Mouse (Mus musculus): ENCODE data around the gene Mpp3. TPM values are rescaled to one million over a fixed set of nuclear protein-coding genes. Genes with fewer than 3 reads are reported as not detected.
A peak's percentile ranks its signal among the peaks of the same experiment; 100 is the strongest.

Mpp3 gene
- total RNA-seq, 2 experiments from 2014 or later, result 94.6 to 98.8 TPM

DNA sequence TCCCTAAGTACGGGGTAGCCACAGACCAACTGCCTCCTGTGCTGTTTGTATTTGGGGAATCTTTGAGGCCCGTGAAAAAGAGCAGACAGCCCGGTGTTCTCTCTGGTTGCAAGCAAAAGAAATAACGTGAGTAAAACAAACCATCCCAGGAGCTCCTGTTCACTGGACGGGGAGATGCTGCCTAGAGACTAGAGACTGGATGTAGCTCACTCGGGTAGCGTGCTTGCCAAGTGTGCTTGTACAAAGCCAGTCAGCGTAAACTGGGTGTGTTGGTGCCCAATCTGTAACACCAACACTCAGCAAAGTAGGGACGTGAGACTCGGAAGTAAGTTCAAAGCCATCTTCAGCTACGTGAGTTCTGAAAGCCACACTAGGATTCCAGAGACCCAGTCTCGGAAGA, 24.4 kb upstream of the Mpp3 start:
- no peak for DNase-seq (ENCODE audit: extremely low spot score in 1 of 2, low spot score in 2 of 2)
- no peak for TF ChIP-seq CTCF (IDR thresholded peaks at IDR 0.05)
- Histone ChIP-seq H3K4me3 (no peak overlapping the region), H3K27ac (no peak overlapping the region)
- intact Hi-C loops (cut with DNase I), result no loop called here

DNA sequence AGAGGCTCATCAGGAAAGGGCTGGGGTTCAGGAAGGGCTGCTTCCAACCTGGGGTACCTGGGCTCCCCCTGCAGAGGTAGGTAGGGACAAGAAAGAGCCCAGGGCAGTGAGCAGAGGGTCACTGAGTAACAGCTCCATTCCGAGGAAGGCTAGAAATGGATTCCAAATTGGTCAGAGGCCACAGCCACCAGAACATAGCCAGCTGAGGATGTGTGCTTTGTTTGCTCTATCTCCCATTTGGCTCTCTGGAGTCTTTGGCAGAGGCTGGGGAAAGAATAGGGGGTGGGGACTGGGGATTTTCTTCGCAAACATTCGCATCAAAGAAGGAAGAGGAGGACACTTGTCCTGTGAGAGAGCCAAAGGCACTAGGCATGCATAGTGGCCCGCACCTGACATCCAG, 23.7 kb upstream of the Mpp3 start:
- intact Hi-C loops (cut with DNase I), result no loop called here
- H3K4me3 ChIP-seq, result no peak overlapping the region
- H3K27ac ChIP-seq, result peak overlapping the region; percentile 28; the same call in 1 of the 2 replicates
- no peak for TF ChIP-seq CTCF (IDR thresholded peaks at IDR 0.05)
- DNase-seq (ENCODE audit: extremely low spot score in 1 of 2, low spot score in 2 of 2), result no peak

DNA sequence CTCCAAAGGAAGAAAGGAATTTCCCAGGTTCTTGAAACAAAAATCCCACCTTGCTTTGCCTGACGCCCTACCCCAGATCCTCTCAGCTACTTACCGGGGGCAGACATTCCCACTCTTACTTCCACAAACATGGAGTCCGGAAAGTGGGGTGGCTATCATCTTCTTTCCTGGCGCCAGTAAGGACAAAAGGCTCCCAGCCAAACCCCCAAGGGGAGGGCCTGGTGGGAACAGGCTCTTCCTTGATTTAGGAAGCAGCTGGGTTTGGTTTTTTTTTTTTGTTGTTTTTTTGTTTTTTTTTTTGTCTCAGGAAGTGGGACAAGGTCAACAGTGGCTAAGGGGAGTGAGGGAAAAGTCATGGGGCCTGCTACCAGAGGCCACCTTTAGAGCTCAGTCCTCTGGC, 23.3 kb upstream of the Mpp3 start:
- intact Hi-C loops (cut with DNase I), result no loop called here
- no peak overlapping the region for H3K27ac ChIP-seq
- no peak for DNase-seq (ENCODE audit: extremely low spot score in 1 of 2, low spot score in 2 of 2)
- no peak for TF ChIP-seq CTCF (IDR thresholded peaks at IDR 0.05)
- no peak overlapping the region for H3K4me3 ChIP-seq

DNA sequence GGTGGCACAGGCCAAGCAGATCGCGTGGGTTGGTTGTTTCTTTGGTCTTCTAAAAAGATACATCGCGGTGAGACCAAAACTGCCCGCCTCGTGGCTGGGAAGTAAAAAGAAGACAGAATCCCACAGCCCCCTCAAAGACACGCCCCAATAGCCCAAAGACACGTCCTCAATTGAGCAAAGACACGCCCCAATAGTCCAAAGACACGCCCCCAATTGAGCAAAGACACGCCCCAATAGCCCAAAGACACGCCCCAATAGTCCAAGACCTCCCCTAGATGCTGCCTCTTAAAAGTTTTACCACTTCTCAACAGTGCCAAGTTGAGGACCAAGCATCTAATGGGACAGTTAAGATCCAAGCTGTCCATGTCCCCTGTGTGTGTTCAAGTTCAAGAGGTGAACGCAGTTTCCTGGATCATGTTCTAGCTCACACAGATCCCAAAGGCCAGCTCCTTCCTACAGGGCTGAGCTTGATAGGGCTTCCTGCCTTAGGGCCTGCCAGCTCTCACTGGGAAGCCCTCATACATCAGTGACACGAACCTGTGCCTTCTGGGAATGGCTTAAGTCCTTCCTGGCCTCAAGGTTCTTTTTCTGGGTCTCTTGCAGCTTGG, 21.7 kb upstream of the Mpp3 start:
- intact Hi-C loops (cut with DNase I), result no loop called here
- DNase-seq (ENCODE audit: extremely low spot score in 1 of 2, low spot score in 2 of 2), result no peak
- TF ChIP-seq CTCF (IDR thresholded peaks at IDR 0.05), result no peak
- Histone ChIP-seq H3K27ac (no peak overlapping the region), H3K4me3 (no peak overlapping the region)

DNA sequence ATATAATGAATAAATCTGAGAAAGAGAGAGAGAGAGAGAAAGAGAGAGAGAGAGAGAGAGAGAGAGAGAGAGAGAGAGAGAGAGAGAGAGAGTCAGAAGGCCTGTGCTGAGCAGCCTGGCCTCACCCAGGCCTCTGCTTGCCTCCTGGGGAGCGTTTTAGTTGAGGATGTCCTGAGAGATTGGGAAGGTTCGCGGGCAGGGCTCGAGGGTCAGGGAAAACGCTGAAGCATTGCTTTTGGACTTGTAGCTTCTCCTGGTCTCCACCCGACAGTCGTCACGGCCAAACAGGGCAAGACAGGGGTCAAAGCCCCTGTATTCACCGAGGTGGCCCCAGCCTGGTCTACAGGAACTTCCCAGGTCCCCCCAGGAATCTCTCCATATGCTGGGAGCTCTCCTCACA, 18.3 kb upstream of the Mpp3 start:
- H3K27ac ChIP-seq, result no peak overlapping the region
- no peak for DNase-seq (ENCODE audit: extremely low spot score in 1 of 2, low spot score in 2 of 2)
- intact Hi-C loops (cut with DNase I), result no loop called here
- no peak overlapping the region for H3K4me3 ChIP-seq
- TF ChIP-seq CTCF (IDR thresholded peaks at IDR 0.05), result no peak

DNA sequence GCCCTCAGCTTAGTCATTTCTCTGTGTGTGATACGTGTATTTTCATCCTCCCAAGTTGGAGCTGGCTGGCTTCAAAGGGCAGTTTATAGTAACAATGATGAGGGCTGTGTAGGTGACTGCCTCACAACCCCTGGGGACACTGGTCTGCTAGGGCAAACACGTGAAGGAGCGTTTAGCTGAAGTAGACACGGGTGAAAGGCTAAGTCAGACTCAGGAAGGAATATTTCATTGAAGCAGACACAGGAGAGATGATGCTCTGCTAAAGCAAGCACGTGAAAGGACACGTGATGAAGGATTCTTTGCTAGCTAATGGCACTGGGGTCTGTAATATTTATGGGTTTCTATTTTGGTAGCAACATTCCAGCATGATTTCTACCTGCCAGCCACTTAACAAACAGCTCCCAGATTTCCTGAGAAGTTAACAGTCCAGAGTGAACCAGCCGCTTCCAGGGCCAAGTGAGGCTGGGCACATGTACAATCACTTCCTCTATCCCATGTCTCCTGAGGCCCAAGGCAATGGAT, 16.5 kb upstream of the Mpp3 start:
- no peak overlapping the region for H3K27ac ChIP-seq
- no peak for TF ChIP-seq CTCF (IDR thresholded peaks at IDR 0.05)
- intact Hi-C loops (cut with DNase I), result loop anchor here (5.0 kb wide), 1 partner anchor 127 kb away; no protein-coding TSS in a partner anchor
- no peak overlapping the region for H3K4me3 ChIP-seq
- no peak for DNase-seq (ENCODE audit: extremely low spot score in 1 of 2, low spot score in 2 of 2)

DNA sequence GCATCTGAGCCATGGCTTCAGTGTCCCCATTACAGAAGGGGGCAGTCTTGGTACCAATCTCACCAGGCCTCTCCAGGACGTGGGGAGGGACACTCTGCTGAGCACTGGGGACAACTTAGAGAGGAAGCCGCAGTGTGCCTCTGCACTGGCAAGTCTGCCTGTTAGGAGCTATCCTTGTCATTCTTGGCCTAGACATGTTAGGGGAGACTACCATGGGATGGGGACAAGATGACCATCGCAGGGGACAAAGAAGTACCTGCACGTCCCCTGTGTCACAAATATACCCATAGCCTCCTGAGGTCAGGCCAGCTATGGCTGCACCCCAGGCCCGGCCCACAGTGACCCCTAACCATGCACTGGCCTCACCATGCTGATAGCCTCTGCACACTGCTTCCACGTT, 15.1 kb upstream of the Mpp3 start:
- Histone ChIP-seq H3K4me3 (no peak overlapping the region), H3K27ac (no peak overlapping the region)
- no peak for TF ChIP-seq CTCF (IDR thresholded peaks at IDR 0.05)
- DNase-seq (ENCODE audit: extremely low spot score in 1 of 2, low spot score in 2 of 2), result no peak
- intact Hi-C loops (cut with DNase I), result loop anchor here (5.0 kb wide), 1 partner anchor 126 kb away; no protein-coding TSS in a partner anchor

DNA sequence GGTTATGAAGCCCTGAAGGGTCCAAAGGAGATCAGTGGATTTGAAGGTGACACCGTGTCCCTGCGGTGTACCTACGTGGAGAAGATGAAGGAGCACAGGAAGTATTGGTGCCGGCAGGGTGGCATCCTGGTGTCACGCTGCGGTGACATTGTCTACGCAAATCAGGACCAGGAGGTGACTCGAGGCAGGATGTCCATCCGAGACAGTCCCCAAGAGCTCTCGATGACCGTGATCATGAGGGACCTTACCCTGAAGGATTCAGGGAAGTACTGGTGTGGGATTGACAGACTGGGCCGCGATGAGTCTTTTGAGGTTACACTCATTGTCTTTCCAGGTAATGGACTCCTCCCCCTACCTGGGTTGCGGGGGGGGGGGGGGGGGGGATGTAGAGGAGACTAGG, 14.7 kb upstream of the Mpp3 start:
- no peak for DNase-seq (ENCODE audit: extremely low spot score in 1 of 2, low spot score in 2 of 2)
- no peak overlapping the region for H3K4me3 ChIP-seq
- no peak for TF ChIP-seq CTCF (IDR thresholded peaks at IDR 0.05)
- intact Hi-C loops (cut with DNase I), result loop anchor here (5.0 kb wide), 1 partner anchor 126 kb away; no protein-coding TSS in a partner anchor
- H3K27ac ChIP-seq, result no peak overlapping the region

DNA sequence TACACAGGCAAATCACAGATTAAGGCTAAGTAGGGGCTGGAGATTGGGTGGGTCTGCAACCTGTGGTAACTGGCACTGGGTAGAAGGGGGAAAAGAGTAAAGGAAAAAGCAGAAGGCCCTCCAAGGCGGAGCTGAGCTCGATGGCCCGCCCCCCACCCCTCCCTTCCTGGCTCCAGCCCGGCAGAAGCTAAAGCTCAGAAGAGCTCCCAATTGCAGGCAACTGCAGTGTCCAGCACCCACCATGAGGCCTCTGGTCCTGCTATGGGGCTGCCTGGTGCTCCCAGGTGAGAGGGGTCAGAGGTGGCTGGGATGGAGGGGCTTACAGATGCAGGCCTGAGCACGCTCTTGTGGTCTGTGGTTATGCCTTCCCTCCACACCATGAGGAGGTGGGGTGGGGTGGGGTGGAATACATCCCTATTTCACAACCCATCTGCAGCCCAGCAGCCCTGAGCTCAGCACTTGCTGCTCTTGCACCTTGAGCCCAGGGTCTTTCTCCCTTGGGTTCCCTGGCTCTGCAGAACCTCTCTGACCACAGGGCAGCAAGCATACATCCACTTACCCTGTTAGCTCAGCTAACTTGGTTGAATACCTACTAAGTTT, 13.2 kb upstream of the Mpp3 start, which contains the start of gene Cd300lg:
Gene Cd300lg, plus strand, starts transcription at position 160 of the 600 bp plus-strand sequence.
- Histone ChIP-seq H3K27ac (no peak within 1 kb of the TSS), H3K4me3 (no peak within 1 kb of the TSS)
- DNase-seq (ENCODE audit: extremely low spot score in 1 of 2, low spot score in 2 of 2), result no peak
- TF ChIP-seq CTCF (IDR thresholded peaks at IDR 0.05), result no peak
- intact Hi-C loops (cut with DNase I), result loop anchor here (5.0 kb wide), 1 partner anchor 124 kb away; no protein-coding TSS in a partner anchor

DNA sequence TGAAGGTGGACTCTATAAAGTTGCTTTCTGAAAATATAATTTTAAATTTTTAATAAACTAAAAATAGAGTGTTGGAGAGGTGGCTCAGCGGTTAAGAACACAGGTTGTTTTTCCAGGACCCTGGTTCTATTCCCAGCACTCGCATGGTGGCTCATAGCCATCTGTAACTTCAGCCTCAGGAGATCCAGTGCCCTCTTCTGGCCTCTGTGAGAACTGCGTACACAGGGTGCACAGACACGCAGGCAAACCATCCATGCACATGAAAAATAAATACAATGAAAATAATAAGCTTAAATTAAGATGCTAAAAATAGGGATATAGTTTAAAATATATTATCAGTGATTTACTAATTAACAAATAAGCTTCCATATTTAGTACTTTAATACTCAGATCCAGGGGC, 12.4 kb upstream of the Mpp3 start:
- no peak for DNase-seq (ENCODE audit: extremely low spot score in 1 of 2, low spot score in 2 of 2)
- H3K27ac ChIP-seq, result no peak overlapping the region
- no peak for TF ChIP-seq CTCF (IDR thresholded peaks at IDR 0.05)
- no peak overlapping the region for H3K4me3 ChIP-seq
- intact Hi-C loops (cut with DNase I), result loop anchor here (1.0 to 5.0 kb wide), 2 partner anchors 54 to 123 kb away; no protein-coding TSS in a partner anchor

DNA sequence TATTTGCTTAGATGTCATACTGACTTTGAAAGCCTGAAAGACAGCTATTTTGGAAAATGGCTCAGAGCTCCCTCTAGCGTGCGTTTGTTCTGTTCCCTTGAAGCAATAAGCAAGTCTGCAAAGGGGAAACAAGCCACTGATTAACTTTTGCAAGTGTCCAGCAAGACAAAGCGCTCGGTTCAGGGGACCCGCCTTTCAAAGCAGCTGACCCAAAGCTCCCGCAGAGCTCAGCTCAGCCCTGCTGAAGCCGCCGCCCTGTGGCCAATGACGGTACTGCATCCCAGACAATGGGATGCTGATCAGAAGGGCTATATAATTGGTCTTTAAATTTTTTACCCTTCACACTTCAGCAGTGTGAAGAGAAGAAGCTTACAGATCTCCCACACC, 11.9 kb upstream of the Mpp3 start:
- H3K4me3 ChIP-seq, result no peak overlapping the region
- peak; percentile 93 for TF ChIP-seq CTCF (IDR thresholded peaks at IDR 0.05)
- H3K27ac ChIP-seq, result no peak overlapping the region
- DNase-seq (ENCODE audit: extremely low spot score in 1 of 2, low spot score in 2 of 2), result peak; percentile 71 to 84
- intact Hi-C loops (cut with DNase I), result loop anchor here (1.0 to 5.0 kb wide), 2 partner anchors 54 to 123 kb away; no protein-coding TSS in a partner anchor

DNA sequence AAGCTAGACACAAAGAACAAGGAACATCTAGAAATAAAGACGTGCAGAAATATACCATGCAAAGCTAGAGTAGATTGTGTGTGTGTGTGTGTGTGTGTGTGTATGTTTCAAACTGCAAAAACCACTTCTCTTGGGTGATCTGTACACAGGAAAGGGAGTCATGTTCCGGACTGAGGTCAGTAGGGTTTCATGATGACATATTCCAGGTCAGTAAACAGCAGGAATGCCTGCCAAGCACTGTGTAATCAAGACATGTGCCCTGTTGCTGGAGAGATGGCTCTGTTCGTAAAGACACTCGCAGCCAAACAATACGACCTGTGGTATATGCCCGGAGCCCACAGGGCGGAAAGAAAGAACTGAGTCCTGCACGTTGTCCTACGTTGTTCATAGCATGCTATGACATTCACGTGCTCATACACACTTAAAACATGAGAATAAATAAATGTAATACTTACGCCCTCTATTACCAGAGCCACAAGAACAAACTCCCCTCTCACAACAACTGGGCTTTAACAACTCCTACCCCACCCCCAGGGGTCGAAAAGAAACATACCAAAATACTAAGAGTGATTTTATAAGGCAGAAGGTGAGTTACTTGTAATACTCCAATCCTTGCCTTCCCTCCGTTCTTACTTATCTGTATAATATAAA, 11.4 kb upstream of the Mpp3 start:
- no peak for TF ChIP-seq CTCF (IDR thresholded peaks at IDR 0.05)
- H3K4me3 ChIP-seq, result no peak overlapping the region
- intact Hi-C loops (cut with DNase I), result loop anchor here (1.0 to 5.0 kb wide), 2 partner anchors 53 to 122 kb away; no protein-coding TSS in a partner anchor
- H3K27ac ChIP-seq, result no peak overlapping the region
- no peak for DNase-seq (ENCODE audit: extremely low spot score in 1 of 2, low spot score in 2 of 2)
